Mouse (Mus musculus) kidney, embryonic 16.5 days (tissue): ENCODE results near the gene 9430015G10Rik. TPM values are rescaled to one million over a fixed set of nuclear protein-coding genes. Genes with fewer than 3 reads are reported as not detected.

Experiments used
- ATAC-seq: fragments of 200-750 bp; cut with Nextera tagmentation; 2 replicates; pipeline ENCODE4 v1.8.0; 2017; ENCODE audit warnings: moderate TSS enrichment; ENCODE audit not compliant: low FRiP score, low TSS enrichment
- H3K27ac ChIP-seq: fragments of 300-500 bp; sonication (generic); 2 replicates; pipeline ENCODE4 v1.5.1; 2014; ENCODE audit warnings: low read length
- H3K27me3 ChIP-seq: fragments of 300-500 bp; sonication (generic); 2 replicates; pipeline ENCODE4 v1.6.1; 2014; ENCODE audit warnings: low read length, control low read depth, mixed read lengths; ENCODE audit not compliant: insufficient read depth
- H3K36me3 ChIP-seq: fragments of 300-500 bp; sonication (generic); 2 replicates; pipeline ENCODE4 v1.6.1; 2014; ENCODE audit warnings: low read length, control low read depth, mixed read lengths; ENCODE audit not compliant: insufficient read depth
- H3K4me1 ChIP-seq: fragments of 300-500 bp; sonication (generic); 2 replicates; pipeline ENCODE4 v1.6.1; 2014; ENCODE audit warnings: low read length, control low read depth, mixed read lengths; ENCODE audit not compliant: insufficient read depth
- H3K4me2 ChIP-seq: fragments of 300-500 bp; sonication (generic); replicated peaks from 2 replicates; pipeline ENCODE4 v1.6.1; 2014; ENCODE audit warnings: low read depth, low read length
- H3K4me3 ChIP-seq: fragments of 300-500 bp; sonication (generic); 2 replicates; pipeline ENCODE4 v1.5.1; 2014; ENCODE audit warnings: mild to moderate bottlenecking, low read length
- H3K9ac ChIP-seq: fragments of 300-500 bp; sonication (generic); replicated peaks from 2 replicates; pipeline ENCODE4 v1.6.1; 2014; ENCODE audit warnings: low read length
- H3K9me3 ChIP-seq: fragments of 300-500 bp; sonication (generic); 2 replicates; pipeline ENCODE4 v1.6.1; 2016; ENCODE audit warnings: low read length, control low read depth
- WGBS: fragments of 180-500 bp; shearing (Covaris S2); extraction: QIAGEN DNeasy Blood & Tissue Kit; methylation state at CpG from one replicate; pipeline ENCODE4 v1.1.7; 2014; 5-methylcytosine and 5-hydroxymethylcytosine counted together
- polyA plus RNA-seq: library from polyadenylated mRNA; unstranded; fragments of >200 nt; fragmentation: Nextera tagmentation; extraction: Ambion mirVana; gene quantifications from 2 replicates; pipeline ENCODE4 v1.2.1, GENCODE M21; 2015

The 9430015G10Rik gene
- polyA plus RNA-seq, 1 experiment from 2014 or later: 48.7 TPM

DNA sequence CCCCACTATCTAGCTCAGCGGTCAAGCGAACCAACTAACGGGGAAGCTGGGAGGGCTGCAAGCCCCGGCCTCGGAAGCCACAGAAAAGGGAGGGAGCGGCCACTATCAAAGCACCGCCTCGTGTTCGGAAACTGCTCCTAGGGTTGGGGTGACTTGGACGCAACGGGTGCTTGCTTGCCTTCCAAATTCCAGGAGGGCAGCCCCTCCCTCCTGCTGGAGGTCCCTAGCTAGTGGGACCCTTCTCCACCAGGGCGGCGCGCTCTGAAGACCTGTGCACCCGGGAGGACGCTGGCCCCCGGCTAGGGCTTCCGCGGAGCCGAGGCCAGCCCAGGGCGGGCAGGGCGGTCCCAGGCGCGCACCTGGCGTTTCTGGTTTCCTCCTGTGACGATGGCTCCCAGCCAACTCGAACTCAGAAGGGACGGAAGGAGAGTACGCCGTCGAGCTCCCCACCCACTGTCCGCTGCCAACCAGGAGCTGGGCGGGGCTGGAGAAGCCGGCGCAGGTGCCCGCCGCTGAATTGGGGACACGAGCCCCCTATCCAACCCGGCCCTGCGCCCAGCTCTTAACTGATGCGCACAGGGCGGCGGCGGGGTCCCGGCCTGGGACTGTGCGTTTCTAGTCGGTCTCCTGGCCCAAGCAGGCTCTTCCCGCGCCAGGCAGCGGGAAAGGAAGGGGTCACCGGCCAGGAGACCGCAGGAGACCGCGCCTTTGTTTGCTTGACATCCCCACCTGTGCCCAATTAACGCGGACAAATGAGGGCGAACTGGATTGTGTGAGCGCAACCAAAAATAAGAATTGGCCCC lies 32.1 kb upstream of the 9430015G10Rik start:
- H3K9ac ChIP-seq: peak overlapping the region; percentile 67
- peak overlapping the region; percentile 54 for H3K4me3 ChIP-seq
- H3K4me2 ChIP-seq: peak overlapping the region; percentile 86
- H3K9me3 ChIP-seq: no peaks in the 10 kb centered on the region
- H3K4me1 ChIP-seq: peaks cover 28% of the 10 kb centered on the region
- H3K27ac ChIP-seq: peak overlapping the region; percentile 88
- ATAC-seq: peak; percentile 79
- WGBS: under 1% methylated on average over 58 of the region's 58 CpGs
- no peaks in the 10 kb centered on the region for H3K27me3 ChIP-seq
- H3K36me3 ChIP-seq: no peaks in the 10 kb centered on the region

GRCm38 (mm10) chr4:156082621-156083234 lies 27.1 kb upstream of the 9430015G10Rik start:
- H3K36me3 ChIP-seq: no peaks in the 10 kb centered on the region
- H3K4me1 ChIP-seq: peaks cover 39% of the 10 kb centered on the region
- no peaks in the 10 kb centered on the region for H3K27me3 ChIP-seq
- peak overlapping the region; percentile 31 for H3K4me3 ChIP-seq
- H3K9me3 ChIP-seq: no peaks in the 10 kb centered on the region
- peak; percentile 36 for ATAC-seq
- H3K9ac ChIP-seq: peak overlapping the region; percentile 9
- H3K4me2 ChIP-seq: peak overlapping the region; percentile 46
- 22% methylated on average over 4 of the region's 4 CpGs for WGBS
- H3K27ac ChIP-seq: peak overlapping the region; percentile 93

DNA sequence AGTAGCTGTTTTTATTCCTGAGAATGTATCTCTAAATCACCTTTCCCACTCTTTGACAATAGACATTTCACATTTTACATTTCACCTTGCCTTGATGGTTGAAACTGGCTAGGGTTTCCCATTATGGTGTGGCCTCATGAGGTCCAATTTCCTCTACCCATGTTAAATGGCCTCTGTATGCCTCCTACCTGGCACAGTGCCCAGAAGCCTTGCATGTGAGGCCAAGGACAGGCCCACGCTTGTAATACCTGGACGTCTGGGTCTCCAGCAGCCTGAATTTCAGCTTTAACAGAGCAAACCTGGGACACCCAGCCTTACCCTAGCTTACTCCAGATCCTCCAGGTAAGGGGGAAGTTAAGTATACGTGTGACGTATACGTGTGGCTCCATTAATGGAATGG lies 26.4 kb upstream of the 9430015G10Rik start:
- no peaks in the 10 kb centered on the region for H3K36me3 ChIP-seq
- H3K9me3 ChIP-seq: no peaks in the 10 kb centered on the region
- H3K27me3 ChIP-seq: no peaks in the 10 kb centered on the region
- peak overlapping the region; percentile 93 for H3K27ac ChIP-seq
- H3K4me3 ChIP-seq: peak overlapping the region; percentile 39
- ATAC-seq: peak; percentile 78
- H3K4me2 ChIP-seq: peak overlapping the region; percentile 46
- 45% methylated on average over 5 of the region's 5 CpGs for WGBS
- peak overlapping the region; percentile 64 for H3K9ac ChIP-seq
- H3K4me1 ChIP-seq: peaks cover 32% of the 10 kb centered on the region

DNA sequence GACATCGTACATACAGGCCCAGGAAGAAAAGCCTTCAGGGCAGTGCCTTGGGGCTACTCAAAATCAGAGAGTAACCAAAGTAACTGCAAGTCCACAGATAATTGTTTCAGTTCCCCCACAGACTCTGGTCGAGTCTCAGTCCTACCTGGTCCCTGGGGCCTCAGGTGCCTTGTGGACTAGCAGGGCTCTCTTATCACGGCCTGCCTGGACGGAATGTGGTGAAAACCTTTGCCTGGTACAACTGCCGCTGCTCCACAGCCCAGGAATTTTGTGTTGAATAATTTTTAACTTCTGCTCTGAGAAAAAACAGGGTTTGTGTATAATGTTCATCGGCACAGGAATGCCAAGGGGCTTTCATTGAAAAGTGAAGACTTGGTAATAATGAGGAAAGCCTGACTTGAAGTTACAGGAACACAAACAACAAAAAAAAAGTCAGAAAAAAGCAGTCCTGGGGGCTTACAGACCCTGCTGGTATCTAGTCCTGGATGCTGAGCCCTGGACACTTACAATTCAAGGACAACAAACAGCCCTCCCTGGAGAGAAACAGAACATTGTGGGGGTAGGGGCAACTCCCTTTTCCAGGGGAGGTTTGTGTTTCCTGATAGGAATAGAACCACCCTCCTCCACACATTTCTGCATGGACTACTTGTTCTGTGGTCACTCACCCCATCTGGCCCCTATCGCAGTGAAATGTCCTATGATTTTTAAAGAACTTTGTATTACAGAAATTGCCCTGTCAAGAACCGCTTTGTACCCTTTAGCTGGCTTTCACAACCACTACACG lies 25.5 kb upstream of the 9430015G10Rik start:
- no peaks in the 10 kb centered on the region for H3K27me3 ChIP-seq
- no peaks in the 10 kb centered on the region for H3K9me3 ChIP-seq
- ATAC-seq: peak; percentile 64
- H3K27ac ChIP-seq: peak overlapping the region; percentile 93
- 52% methylated on average over 9 of the region's 9 CpGs for WGBS
- H3K9ac ChIP-seq: peak overlapping the region; percentile 64
- H3K4me1 ChIP-seq: peaks cover 32% of the 10 kb centered on the region
- no peaks in the 10 kb centered on the region for H3K36me3 ChIP-seq
- peak overlapping the region; percentile 46 for H3K4me2 ChIP-seq
- peak overlapping the region; percentile 39 for H3K4me3 ChIP-seq

DNA sequence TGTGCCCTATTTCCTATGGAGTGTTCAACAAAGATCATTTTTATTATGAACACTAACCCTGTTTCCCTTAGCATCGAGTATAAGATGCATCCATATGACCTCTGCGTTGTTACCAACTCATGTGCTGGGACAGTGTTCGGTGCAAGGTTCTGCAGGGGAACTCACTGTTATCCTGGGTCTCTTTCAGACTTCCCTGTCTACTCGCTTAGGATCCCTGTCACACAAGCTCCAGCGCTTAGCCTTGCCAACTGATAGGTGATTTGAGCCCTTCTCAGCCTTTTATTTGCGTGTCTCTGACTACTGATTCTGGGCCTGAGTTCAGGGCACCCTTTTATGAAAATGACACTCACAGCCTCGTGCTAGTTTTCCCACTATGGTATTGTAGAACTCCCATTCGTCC lies 24.5 kb upstream of the 9430015G10Rik start:
- Histone ChIP-seq H3K27ac (peak overlapping the region; percentile 93), H3K4me2 (no peak overlapping the region), H3K27me3 (no peaks in the 10 kb centered on the region), H3K9ac (0 out of 2 replicates have a peak overlapping the region, but pooled peaks have one; percentile 27), H3K9me3 (no peaks in the 10 kb centered on the region), H3K4me1 (peaks cover 32% of the 10 kb centered on the region), H3K36me3 (no peaks in the 10 kb centered on the region), H3K4me3 (no peak overlapping the region)
- WGBS: 85% methylated on average over 8 of the region's 8 CpGs
- no peak for ATAC-seq

- Histone ChIP-seq H3K4me3 (no peak overlapping the region), H3K27me3 (no peaks in the 10 kb centered on the region), H3K9ac (no peak overlapping the region), H3K9me3 (no peaks in the 10 kb centered on the region), H3K4me2 (no peak overlapping the region), H3K4me1 (peaks cover 33% of the 10 kb centered on the region), H3K27ac (no peak overlapping the region), H3K36me3 (no peaks in the 10 kb centered on the region)
- 40% methylated on average over 5 of the region's 5 CpGs for WGBS
- no peak for ATAC-seq
Observed at GRCm38 (mm10) chr4:156087398-156088087, 22.2 kb upstream of the 9430015G10Rik start.

DNA sequence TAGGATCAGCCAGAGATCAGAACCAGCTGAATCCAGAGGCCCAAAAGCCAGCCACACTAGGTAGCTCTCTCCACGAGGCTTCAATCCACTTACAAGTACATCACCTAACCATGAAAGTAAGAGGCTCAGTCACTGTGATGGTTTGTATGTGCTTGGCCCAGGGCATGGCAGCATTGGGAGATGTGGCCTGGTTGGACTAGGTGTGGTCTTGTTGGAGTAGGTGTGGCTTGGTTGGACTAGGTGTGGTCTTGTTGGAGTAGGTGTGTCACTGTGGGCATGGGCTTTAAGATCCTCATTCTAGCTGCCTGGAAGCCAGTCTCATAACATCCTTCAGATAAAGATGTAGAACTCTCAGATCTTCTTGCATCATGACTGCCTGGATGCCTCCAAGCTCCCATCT lies 18.5 kb upstream of the 9430015G10Rik start:
- WGBS: 69% methylated on average over 1 of the region's 1 CpGs
- ATAC-seq: no peak

DNA sequence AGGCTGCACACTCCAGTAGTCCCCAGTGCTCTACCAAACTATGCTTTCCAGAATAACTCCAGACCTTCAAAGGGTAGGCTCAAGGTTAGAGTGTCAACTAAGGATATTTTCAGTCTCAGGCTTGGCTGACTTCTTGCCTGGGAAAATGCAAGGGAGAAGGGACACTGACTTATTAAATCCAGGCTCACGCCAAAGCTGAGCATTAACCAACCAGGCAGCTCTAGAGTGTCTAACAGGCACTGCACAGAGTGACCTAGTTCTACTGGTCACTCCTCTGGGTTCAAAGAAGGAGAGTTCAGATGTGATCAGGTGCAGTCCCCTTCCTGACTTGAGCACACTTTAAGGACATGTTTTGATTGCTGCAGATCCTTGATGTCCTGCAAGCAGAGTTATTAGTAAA lies 17.0 kb upstream of the 9430015G10Rik start:
- WGBS: 63% methylated on average over 1 of the region's 1 CpGs
- no peaks in the 10 kb centered on the region for H3K9me3 ChIP-seq

More for the DNA sequence above, 18.5 kb upstream of the 9430015G10Rik start:
- H3K4me1 ChIP-seq: peaks cover 3% of the 10 kb centered on the region; the same call in 1 of the 2 replicates
- H3K27ac ChIP-seq: no peak overlapping the region
- no peak overlapping the region for H3K4me3 ChIP-seq
- no peak overlapping the region for H3K4me2 ChIP-seq
- no peaks in the 10 kb centered on the region for H3K27me3 ChIP-seq
- no peak overlapping the region for H3K9ac ChIP-seq
- no peaks in the 10 kb centered on the region for H3K36me3 ChIP-seq
- H3K9me3 ChIP-seq: no peaks in the 10 kb centered on the region

GRCm38 (mm10) chr4:156093758-156094157 lies 16.0 kb upstream of the 9430015G10Rik start:
- Histone ChIP-seq H3K9me3 (no peaks in the 10 kb centered on the region), H3K9ac (no peak overlapping the region), H3K27me3 (no peaks in the 10 kb centered on the region), H3K4me1 (peaks cover 3% of the 10 kb centered on the region; the same call in 1 of the 2 replicates), H3K27ac (no peak overlapping the region), H3K4me3 (no peak overlapping the region), H3K4me2 (no peak overlapping the region), H3K36me3 (no peaks in the 10 kb centered on the region)
- no peak for ATAC-seq
- 83% methylated on average over 5 of the region's 5 CpGs for WGBS

More for the DNA sequence above, 17.0 kb upstream of the 9430015G10Rik start:
- Histone ChIP-seq H3K9ac (no peak overlapping the region), H3K4me2 (no peak overlapping the region), H3K27me3 (no peaks in the 10 kb centered on the region), H3K36me3 (no peaks in the 10 kb centered on the region), H3K4me1 (peaks cover 3% of the 10 kb centered on the region; the same call in 1 of the 2 replicates), H3K27ac (peak overlapping the region; percentile 40; the same call in 1 of the 2 replicates), H3K4me3 (no peak overlapping the region)
- 0 out of 2 replicates have a peak, but pooled peaks have one; percentile 31 for ATAC-seq
